Mouse (Mus musculus) cerebellum, adult 11-12 months (tissue): Measurements from ENCODE around the gene Mast1.

ENCODE experiments used
- DNase-seq: peaks from one replicate; pipeline ENCODE4 v3.0.0; 2022

Mast1 gene

DNA sequence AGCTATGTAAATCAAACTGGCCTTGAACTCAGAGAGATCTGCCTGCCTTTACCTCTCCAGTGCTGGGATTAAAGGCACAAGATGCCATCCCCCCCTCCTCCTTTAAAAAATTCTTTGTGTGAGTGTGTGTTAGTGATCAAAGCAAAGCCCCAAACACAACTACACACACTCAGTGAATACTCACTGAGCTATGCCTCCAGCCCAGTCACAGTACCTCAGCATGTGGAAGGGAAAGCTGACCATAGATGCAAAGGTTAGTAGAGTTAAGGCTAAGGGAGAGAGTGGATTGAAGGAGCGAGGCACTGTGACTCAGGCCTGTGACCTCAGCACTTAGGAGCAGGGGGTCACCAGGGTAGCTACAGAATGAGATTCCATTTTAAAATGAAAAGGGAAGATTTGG, 35.9 kb upstream of the Mast1 start:
- DNase-seq: no peak

GRCm38 (mm10) chr8:84970913-84971312, 33.8 kb upstream of the Mast1 start:
- no peak for DNase-seq

DNA sequence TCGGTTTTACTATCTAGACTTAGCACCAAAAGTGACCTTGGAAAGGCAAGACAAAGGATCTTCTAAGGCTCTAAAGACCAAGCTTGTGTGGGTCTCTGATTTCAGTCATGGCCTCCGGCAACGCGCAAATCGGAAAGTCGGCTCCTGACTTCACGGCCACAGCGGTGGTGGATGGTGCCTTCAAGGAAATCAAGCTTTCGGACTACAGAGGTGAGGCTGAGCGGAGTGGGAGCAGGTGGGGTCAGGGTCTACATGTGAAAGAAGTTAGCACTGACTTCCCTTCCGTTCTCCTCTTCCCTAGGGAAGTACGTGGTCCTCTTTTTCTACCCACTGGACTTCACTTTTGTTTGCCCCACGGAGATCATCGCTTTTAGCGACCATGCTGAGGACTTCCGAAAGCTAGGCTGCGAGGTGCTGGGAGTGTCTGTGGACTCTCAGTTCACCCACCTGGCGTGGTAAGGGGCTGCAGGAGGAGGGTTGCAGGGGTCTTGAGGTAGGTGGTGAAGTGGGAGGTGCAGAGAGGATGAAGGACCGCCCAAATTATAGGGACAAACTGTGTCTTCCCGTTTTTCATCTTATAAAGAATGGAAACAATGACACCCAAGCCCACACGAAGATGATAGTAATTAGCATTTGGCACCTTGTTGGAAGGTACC, 33.1 kb upstream of the Mast1 start:
- no peak for DNase-seq

DNA sequence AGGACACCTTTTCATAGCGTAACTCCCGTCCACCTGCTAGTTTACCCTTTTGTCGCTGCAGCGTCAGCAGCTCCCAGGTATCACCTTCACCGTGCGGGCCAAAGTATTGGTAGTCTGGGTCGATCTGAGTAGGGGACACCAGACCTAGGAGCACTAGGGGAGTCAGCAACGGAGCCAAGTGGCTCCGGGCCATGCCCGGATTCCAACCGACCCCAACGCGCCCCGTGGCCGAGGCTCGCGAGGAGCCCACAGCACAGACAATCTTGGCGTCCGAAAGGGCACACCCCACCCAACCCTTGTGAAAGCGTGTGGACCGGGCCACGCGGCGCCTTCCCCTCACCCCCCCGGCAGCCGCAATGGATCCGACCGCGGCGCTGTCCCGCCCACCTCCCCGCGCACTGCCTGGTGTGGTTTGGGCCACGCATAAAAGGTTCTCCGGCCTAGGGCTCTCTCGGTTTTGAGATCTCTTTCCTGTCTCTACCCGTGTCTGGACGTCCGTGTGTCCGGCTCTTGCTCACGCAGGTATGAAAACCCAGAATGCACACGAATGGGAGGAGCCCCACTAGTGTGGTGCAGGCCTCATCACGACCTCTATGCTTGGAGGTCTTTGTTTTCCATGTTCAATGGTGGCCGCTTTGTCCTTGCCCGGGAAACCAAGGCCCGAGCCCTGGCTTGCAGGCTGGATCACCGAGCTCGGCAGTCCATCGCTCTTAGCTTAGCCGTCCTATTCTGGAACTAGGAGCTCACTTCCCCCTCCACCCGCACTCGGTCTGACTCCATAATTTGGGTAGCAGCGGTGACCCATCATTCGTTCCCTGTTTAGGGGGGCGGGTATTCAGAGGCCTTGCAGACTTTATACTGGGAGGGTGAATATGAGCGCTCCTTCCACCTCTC, 32.3 kb upstream of the Mast1 start, which contains the start of the genes Gm49661, Prdx2 and Rnaseh2a:
Gene Gm49661, minus strand, starts transcription at position 193 of the 894 bp plus-strand sequence.
Gene Prdx2, plus strand, starts transcription at position 347 of the 894 bp plus-strand sequence.
Gene Rnaseh2a, minus strand, starts transcription at position 527 of the 894 bp plus-strand sequence.
- DNase-seq: peak; percentile 76

GRCm38 (mm10) chr8:84968650-84969049, 31.5 kb upstream of the Mast1 start:
- no peak for DNase-seq

GRCm38 (mm10) chr8:84967532-84968304, 30.6 kb upstream of the Mast1 start:
- DNase-seq: peak; percentile 53

DNA sequence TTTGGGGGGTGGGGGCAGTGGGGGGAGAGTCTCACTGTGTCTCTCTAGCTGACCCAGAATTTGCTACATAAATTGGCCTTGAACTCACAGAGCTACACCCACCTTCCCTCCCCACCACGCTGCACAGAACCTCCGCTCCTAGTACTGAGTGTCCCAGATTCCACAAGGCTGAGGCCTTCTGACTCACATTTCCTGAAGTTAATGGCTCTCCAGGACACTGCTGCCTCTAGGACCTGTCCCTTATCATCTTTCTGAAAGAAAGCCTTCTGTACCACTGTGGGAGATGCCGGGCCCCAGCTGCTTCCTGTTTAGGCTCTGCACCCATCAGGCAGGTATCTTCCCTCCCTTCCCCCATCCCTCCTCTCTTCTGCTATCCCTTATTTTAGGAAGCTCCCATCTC, 29.4 kb upstream of the Mast1 start:
- peak; percentile 49 for DNase-seq

DNA sequence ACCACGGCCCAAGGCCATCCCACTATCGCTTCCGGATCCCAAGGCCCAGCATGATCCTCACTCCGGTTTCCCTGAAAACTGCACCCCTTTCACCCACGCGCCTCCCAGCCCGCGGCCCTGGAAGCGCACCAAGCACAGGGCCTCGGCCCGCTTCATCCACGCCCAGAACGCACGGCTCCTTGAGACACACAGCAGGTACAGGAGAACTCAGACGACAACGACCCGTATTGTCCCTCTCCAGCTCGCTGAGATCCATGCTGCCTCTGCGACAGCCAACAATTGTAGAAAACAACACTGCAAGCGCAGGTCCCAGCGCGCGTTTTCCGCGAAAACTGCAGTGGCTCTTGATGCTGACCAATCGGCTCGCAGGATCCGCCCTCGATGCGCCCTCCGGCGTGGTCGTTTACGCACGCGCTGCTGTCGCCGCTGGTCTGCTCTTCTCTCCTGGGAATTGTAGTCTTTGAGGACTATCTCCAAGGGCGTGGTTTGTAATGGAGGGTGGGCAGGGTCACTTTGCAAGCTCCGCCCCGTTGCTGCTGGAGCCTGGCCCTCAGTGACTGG, 28.7 kb upstream of the Mast1 start:
- DNase-seq: peak; percentile 96

DNA sequence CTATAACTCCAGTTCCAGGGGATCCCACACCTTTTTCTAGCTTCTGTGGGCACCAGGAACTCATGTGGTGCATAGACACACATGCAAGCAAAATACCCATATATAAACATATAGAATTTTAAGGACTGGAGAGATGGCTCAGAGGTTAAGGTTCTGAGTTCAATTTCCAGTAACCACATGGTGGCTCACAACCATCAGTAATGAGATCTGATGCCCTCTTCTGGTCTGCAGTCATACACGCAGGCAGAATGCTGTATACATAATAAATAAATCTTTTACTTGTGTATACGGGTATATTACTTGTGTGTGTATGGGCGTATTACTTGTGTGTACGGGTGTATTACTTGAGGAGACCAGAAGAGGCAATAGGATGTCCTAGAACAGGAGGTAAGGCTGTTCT, 26.8 kb upstream of the Mast1 start:
- no peak for DNase-seq

DNA sequence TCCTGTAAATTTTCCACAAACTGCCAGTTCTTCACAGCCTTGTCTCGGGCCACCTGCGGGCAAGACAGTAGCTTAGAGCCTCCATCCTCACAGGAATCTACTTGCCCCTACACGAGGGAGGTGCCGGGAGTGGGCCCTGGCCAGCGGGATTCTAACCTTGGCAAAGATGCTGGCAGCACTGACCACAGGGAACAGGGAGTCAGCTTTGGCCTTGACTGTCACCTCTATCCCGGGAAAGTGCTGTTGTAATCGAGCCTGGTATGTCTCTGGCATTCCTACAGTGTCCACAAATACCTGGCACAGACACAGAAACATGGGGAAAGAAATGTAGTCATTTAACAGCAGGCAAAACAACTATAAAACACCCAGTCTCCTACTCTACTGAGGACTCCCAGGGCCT, 22.7 kb upstream of the Mast1 start:
- no peak for DNase-seq

GRCm38 (mm10) chr8:84956768-84957167, 19.6 kb upstream of the Mast1 start:
- DNase-seq: peak; percentile 73

DNA sequence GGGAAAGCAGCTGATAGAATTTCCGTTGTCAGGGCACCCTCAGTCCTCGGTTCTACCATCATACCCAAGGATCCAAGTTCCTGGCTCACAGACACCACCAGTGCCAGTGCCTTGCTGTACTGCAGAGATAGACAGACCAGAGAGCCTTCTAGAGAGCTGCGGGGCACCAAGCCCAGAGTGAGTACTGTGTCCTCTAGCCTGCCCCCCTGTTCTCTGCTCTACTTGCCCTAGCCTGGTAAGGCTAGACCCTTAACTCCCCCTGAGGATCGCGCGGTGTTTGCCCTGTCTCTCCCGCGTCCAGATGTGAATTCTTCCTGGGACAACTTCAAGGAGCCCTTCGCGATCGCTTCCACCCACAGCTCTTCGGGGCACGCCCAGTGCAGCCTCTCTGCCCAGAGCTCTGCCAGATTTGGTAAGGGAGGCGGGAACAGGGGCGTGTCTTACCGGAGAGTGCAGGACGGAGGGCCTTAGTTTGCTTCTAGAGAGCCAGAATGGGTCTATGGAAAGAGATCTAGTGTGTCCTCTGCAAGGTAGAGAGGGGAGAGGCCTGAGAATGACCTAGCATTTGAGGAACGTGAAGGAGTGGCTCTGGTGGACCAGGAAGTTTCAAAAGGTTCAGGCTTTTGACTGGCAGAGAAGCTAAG, 15.6 kb upstream of the Mast1 start:
- DNase-seq: no peak

DNA sequence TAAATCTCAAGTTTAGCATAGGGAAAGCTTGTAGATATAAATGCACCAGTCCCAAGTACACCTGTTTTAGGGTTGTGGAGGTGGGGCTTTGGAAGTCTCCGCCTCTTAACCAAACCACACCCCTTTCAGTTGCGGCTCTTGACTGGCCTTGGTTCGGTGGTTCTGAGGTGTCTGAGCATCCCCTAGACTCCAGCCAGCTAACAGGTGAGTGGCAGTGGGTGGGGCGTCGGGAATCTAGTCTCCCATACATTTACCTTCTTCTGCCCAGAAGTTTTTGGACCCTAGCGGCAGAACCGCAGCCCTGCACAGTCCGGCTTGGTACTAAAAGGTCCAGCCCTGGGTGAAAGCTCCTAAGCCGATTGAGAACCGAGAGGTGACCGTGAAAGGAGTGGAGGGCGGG, 12.6 kb upstream of the Mast1 start:
- DNase-seq: no peak

DNA sequence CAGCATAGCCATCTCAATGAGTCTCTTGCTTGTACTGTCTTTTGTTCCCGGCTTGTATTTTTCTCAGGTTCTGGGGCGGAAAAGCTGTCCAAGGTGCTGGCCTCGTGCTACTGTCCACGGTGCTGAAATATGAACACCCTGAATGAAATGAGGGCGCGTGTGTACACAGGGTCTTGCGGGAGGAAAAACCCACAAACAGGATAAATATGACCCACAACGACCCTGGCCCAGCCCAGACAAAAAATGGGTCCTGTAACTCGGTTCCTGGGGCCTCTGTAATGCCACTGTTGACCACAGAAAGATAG, 10.0 kb upstream of the Mast1 start:
- no peak for DNase-seq

DNA sequence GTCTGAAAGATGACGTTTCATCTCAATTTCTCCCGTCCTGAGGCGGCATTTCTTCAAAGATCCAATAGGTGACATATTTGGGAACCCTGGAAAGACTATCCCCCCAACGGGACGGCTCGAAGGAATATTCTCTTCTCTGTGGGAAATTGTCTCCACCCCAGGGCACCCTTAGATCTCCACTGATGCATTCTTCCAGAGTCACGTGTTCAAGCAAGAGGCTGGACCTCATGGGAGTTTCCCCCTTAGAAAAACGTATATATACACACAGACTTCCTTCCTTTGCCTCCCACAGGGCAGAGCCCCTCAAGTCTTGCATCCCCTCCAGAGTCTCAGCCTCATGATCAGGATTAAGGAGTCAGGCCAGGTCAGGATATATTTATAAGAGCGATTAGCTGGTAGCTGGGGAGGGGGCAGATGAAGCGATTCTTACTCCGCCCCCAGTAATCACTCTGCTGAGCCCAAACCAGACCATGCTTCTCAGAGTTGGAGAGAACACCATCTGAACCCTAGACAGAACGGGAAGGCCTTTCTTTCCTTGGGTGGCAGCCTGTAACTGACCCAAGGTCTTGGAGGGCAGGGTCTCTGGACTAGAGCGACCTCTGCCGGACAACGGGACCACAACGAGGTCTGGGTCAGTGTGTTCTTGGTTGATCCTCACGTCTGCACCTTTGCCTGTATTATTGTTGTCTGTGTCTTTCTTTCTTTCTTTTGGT, 9.5 kb upstream of the Mast1 start, which contains the start of gene Rtbdn:
Gene Rtbdn, plus strand, starts transcription at position 464 of the 713 bp plus-strand sequence.
- peak; percentile 73 for DNase-seq

GRCm38 (mm10) chr8:84945633-84946527, 8.7 kb upstream of the Mast1 start:
- peak; percentile 84 for DNase-seq

GRCm38 (mm10) chr8:84945235-84945632, 8.1 kb upstream of the Mast1 start:
- DNase-seq: peak; percentile 78

- peak; percentile 83 for DNase-seq
Observed at GRCm38 (mm10) chr8:84944478-84945160, 7.5 kb upstream of the Mast1 start.

GRCm38 (mm10) chr8:84943699-84944098, 6.5 kb upstream of the Mast1 start:
- no peak for DNase-seq
